Mouse (Mus musculus) bone marrow macrophage, adult 2 months (primary cell): ENCODE results near the gene Fgfr2.

Source experiments
- CTCF ChIP-seq: IDR thresholded peaks from 2 replicates; pipeline ENCODE4 v1.5.1; 2012; ENCODE audit warnings: low read depth, mild to moderate bottlenecking, low read length, moderate library complexity
- POLR2A ChIP-seq: IDR thresholded peaks from 2 replicates; pipeline ENCODE4 v1.6.1; 2012; ENCODE audit warnings: mild to moderate bottlenecking, low read depth, low read length, borderline replicate concordance

GRCm38 (mm10) chr7:132572738-132573137, 550.4 kb downstream of the Fgfr2 start:
- TF ChIP-seq CTCF (no peak), POLR2A (no peak)
